Mouse (Mus musculus) cerebellum, adult 11 months (tissue): ENCODE data around the gene Uba7.
"Not testable (repeated sequence)": the region's sequence is repeated elsewhere in the genome, so short reads cannot be mapped to it uniquely, and the experiment has no call there.

Experiments
- DNase-seq: peaks from one replicate; pipeline ENCODE4 v3.0.0; 2022

Gene Uba7

GRCm38 (mm10) chr9:107994464-107994863 is 19.2 kb downstream of the Uba7 start:
- no peak for DNase-seq

- DNase-seq: no peak
Measured at GRCm38 (mm10) chr9:107995513-107995912, 20.2 kb downstream of the Uba7 start.

- no peak for DNase-seq
Measured at GRCm38 (mm10) chr9:107996049-107996448, 20.7 kb downstream of the Uba7 start, which contains the start of gene Gm20662. Gm20662 (plus strand) TSS chr9:107996349.

GRCm38 (mm10) chr9:108001922-108002770 is 26.8 kb downstream of the Uba7 start, which contains the start of gene Ip6k1:
Ip6k1 (plus strand) TSS chr9:108002501.
- peak; percentile 100 for DNase-seq

GRCm38 (mm10) chr9:108002778-108003530 is 27.6 kb downstream of the Uba7 start:
- DNase-seq: no peak

- no peak for DNase-seq
Measured at GRCm38 (mm10) chr9:108003531-108003890, 28.2 kb downstream of the Uba7 start.

- DNase-seq: no peak
Measured at GRCm38 (mm10) chr9:108008041-108008440, 32.7 kb downstream of the Uba7 start.

- DNase-seq: no peak
Measured at GRCm38 (mm10) chr9:108010385-108010784, 35.1 kb downstream of the Uba7 start.

- DNase-seq: not testable (repeated sequence)
Measured at GRCm38 (mm10) chr9:108013577-108013976, 38.3 kb downstream of the Uba7 start.

GRCm38 (mm10) chr9:108017127-108017526 is 41.8 kb downstream of the Uba7 start:
- DNase-seq: no peak

- DNase-seq: no peak
Measured at GRCm38 (mm10) chr9:108020741-108021140, 45.4 kb downstream of the Uba7 start.

GRCm38 (mm10) chr9:108023216-108023615 is 47.9 kb downstream of the Uba7 start:
- DNase-seq: no peak

- DNase-seq: no peak
Measured at GRCm38 (mm10) chr9:108026584-108026983, 51.3 kb downstream of the Uba7 start.

GRCm38 (mm10) chr9:108027867-108028266 is 52.6 kb downstream of the Uba7 start:
- DNase-seq: no peak

GRCm38 (mm10) chr9:108032126-108032525 is 56.8 kb downstream of the Uba7 start:
- no peak for DNase-seq
